Mouse (Mus musculus): ENCODE measurements at regions not wholly inside any gene's neighbourhood (a gene's known extent, or its start where the extent isn't known, plus 50 kb on each side); places are given as distances from the start of the nearest gene placed in this dataset.
"Not testable (repeated sequence)": the region's sequence is repeated elsewhere in the genome, so short reads cannot be mapped to it uniquely, and the experiment has no call there.

DNA sequence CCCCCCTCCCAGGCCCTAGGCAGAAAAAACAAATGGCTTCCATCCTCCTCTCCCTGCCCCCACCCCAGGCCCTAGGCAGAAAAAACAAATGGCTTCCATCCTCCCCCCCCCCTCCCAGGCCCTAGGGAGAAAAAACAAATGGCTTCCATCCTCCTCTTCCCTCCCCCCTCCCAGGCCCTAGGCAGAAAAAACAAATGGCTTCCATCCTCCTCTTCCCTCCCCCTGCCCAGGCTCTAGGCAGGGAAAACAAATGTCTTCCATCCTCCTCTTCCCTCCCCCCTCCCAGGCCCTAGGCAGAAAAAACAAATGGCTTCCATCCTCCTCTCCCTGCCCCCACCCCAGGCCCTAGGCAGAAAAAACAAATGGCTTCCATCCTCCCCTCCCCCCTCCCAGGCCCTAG, 65.0 kb upstream of the Nap1l2 start:
- 0 out of 2 replicates have a peak, but pooled peaks have one; percentile 11 for TF ChIP-seq EP300 (IDR thresholded peaks at IDR 0.05; ENCODE audit: insufficient read depth, low read depth, low read length)
- TF ChIP-seq CTCF (IDR thresholded peaks at IDR 0.05; ENCODE audit: low read depth, low read length): not testable (repeated sequence)
